Mouse (Mus musculus) midbrain, embryonic 16.5 days (tissue): ENCODE results near the gene Mtus2. TPM values are rescaled to one million over a fixed set of nuclear protein-coding genes. Genes with fewer than 3 reads are reported as not detected.

ENCODE experiments used
- ATAC-seq: fragments of 200-750 bp; cut with Nextera tagmentation; 2 replicates; pipeline ENCODE4 v1.8.0; 2017; ENCODE audit warnings: moderate TSS enrichment
- H3K27ac ChIP-seq: fragments of 300-500 bp; sonication (generic); 2 replicates; pipeline ENCODE4 v1.5.1; 2014; ENCODE audit warnings: mild to moderate bottlenecking, low read length, mixed read lengths
- H3K27me3 ChIP-seq: fragments of 300-500 bp; sonication (generic); 2 replicates; pipeline ENCODE4 v1.6.1; 2014; ENCODE audit warnings: low read depth, low read length, mixed read lengths; ENCODE audit not compliant: control insufficient read depth, insufficient read depth
- H3K36me3 ChIP-seq: fragments of 300-500 bp; sonication (generic); 2 replicates; pipeline ENCODE4 v1.6.1; 2014; ENCODE audit warnings: mild to moderate bottlenecking, low read length, moderate library complexity, mixed read lengths; ENCODE audit not compliant: control insufficient read depth, insufficient read depth
- H3K4me1 ChIP-seq: fragments of 300-500 bp; sonication (generic); 2 replicates; pipeline ENCODE4 v1.6.1; 2014; ENCODE audit warnings: mild to moderate bottlenecking, low read length, mixed read lengths; ENCODE audit not compliant: control insufficient read depth, insufficient read depth
- H3K4me2 ChIP-seq: fragments of 300-500 bp; sonication (generic); 2 replicates; pipeline ENCODE4 v1.6.1; 2014; ENCODE audit warnings: mild to moderate bottlenecking, low read length, mixed read lengths
- H3K4me3 ChIP-seq: fragments of 300-500 bp; sonication (generic); 2 replicates; pipeline ENCODE4 v1.5.1; 2014; ENCODE audit warnings: low read depth, mild to moderate bottlenecking, low read length, moderate library complexity, mixed read lengths
- H3K9ac ChIP-seq: fragments of 300-500 bp; sonication (generic); 2 replicates; pipeline ENCODE4 v1.6.1; 2014; ENCODE audit warnings: low read depth, low read length, mixed read lengths
- H3K9me3 ChIP-seq: fragments of 300-500 bp; sonication (generic); replicated peaks from 2 replicates; pipeline ENCODE4 v1.6.1; 2014; ENCODE audit warnings: mild to moderate bottlenecking, low read length, mixed read lengths; ENCODE audit not compliant: control insufficient read depth, poor library complexity, severe bottlenecking
- WGBS: fragments of 180-500 bp; shearing (Covaris S2); extraction: QIAGEN DNeasy Blood & Tissue Kit; methylation state at CpG from one replicate; pipeline ENCODE4 v1.1.7; 2014; 5-methylcytosine and 5-hydroxymethylcytosine counted together
- polyA plus RNA-seq: library from polyadenylated mRNA; unstranded; fragments of >200 nt; fragmentation: Nextera tagmentation; extraction: Ambion mirVana; gene quantifications from 2 replicates; pipeline ENCODE4 v1.2.1, GENCODE M21; 2015

The Mtus2 gene
- polyA plus RNA-seq, 1 experiment from 2014 or later, result 42.1 TPM

DNA sequence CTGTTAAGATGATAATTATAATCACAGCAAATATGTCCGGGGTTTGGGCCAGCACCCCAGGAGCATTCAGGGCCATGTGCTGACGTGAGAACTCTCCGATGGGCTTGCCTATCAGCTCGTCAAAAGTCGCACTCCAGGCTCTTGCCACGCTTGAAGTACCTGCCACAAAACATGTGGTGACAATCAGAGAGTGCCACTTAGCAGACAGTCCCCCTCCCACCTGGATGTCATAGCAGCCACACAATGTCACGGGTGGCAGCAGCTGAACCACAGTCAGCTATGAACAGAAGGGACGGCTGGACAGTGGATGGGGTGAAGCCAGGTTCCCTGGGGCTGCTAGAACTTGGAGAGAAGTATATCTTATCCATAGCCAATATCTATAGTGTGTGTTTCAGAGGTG is 391.0 kb downstream of the Mtus2 start:
- WGBS, result 66% methylated on average over 8 of the region's 8 CpGs
- Histone ChIP-seq H3K4me3 (no peak overlapping the region), H3K4me2 (no peak overlapping the region), H3K4me1 (no peaks in the 10 kb centered on the region), H3K27ac (no peak overlapping the region), H3K9me3 (no peaks in the 10 kb centered on the region), H3K9ac (no peak overlapping the region), H3K36me3 (no peaks in the 10 kb centered on the region), H3K27me3 (no peaks in the 10 kb centered on the region)
- ATAC-seq, result no peak

GRCm38 (mm10) chr5:148349327-148350011 is 392.3 kb downstream of the Mtus2 start:
- no peak overlapping the region for H3K27ac ChIP-seq
- no peaks in the 10 kb centered on the region for H3K4me1 ChIP-seq
- ATAC-seq, result no peak
- H3K4me2 ChIP-seq, result no peak overlapping the region
- 79% methylated on average over 15 of the region's 15 CpGs for WGBS
- no peak overlapping the region for H3K9ac ChIP-seq
- H3K9me3 ChIP-seq, result no peaks in the 10 kb centered on the region
- no peaks in the 10 kb centered on the region for H3K36me3 ChIP-seq
- H3K27me3 ChIP-seq, result no peaks in the 10 kb centered on the region
- H3K4me3 ChIP-seq, result no peak overlapping the region

DNA sequence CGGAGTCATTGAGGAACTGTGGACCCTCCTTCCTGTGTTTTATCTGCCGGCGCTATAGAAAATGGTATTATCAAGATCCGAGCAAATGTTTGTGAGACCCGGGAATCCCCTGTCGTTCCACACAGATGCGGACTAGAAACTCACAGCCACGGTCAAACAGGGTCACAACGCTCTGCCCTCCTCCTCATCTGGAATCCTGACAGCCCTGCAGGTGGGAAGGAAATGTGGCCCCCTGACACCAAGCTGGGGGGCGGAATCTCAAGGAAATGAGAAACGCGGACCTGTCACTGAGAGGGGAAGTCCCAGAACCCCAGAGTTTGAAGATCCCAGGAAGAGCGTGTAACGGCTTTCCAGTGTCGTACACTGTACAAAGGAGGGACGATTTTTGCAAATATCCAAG is 396.3 kb downstream of the Mtus2 start:
- ATAC-seq, result no peak

GRCm38 (mm10) chr5:148354536-148354935 is 397.4 kb downstream of the Mtus2 start:
- Histone ChIP-seq H3K27ac (no peak overlapping the region), H3K4me3 (no peak overlapping the region), H3K4me1 (no peaks in the 10 kb centered on the region), H3K27me3 (no peaks in the 10 kb centered on the region), H3K4me2 (no peak overlapping the region), H3K9ac (no peak overlapping the region), H3K36me3 (no peaks in the 10 kb centered on the region), H3K9me3 (no peaks in the 10 kb centered on the region)
- no peak for ATAC-seq
- 78% methylated on average over 8 of the region's 8 CpGs for WGBS

More for the DNA sequence above, 396.3 kb downstream of the Mtus2 start:
- no peaks in the 10 kb centered on the region for H3K27me3 ChIP-seq
- no peaks in the 10 kb centered on the region for H3K9me3 ChIP-seq
- H3K36me3 ChIP-seq, result no peaks in the 10 kb centered on the region
- H3K4me2 ChIP-seq, result no peak overlapping the region
- no peaks in the 10 kb centered on the region for H3K4me1 ChIP-seq
- WGBS, result 83% methylated on average over 16 of the region's 16 CpGs
- no peak overlapping the region for H3K9ac ChIP-seq
- H3K27ac ChIP-seq, result no peak overlapping the region
- H3K4me3 ChIP-seq, result no peak overlapping the region

DNA sequence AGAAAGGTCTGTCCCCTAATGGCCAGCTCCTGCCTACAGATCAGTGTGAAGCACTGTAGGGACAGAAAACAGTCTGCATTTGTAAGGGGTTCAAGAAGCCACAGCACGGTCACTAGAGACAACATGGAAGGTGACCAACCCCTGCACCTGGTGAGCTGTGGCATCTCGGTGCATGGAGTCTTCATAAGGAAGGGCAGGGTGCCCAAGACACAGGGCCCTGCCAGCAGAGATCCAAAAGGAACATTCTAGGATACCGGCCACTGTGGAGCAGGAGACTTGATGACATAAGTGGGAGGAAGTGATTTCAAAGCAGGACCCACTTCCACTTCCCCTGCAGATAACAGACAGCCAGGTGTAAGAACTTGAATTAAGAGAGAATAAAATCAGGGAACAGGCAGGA is 398.7 kb downstream of the Mtus2 start:
- Histone ChIP-seq H3K27me3 (no peaks in the 10 kb centered on the region), H3K4me2 (no peak overlapping the region), H3K9me3 (no peaks in the 10 kb centered on the region), H3K27ac (no peak overlapping the region), H3K9ac (no peak overlapping the region), H3K4me3 (no peak overlapping the region), H3K36me3 (no peaks in the 10 kb centered on the region), H3K4me1 (no peaks in the 10 kb centered on the region)
- 94% methylated on average over 3 of the region's 3 CpGs for WGBS
- ATAC-seq, result no peak

GRCm38 (mm10) chr5:148357168-148357567 is 400.0 kb downstream of the Mtus2 start:
- no peaks in the 10 kb centered on the region for H3K9me3 ChIP-seq
- H3K4me3 ChIP-seq, result no peak overlapping the region
- H3K27ac ChIP-seq, result no peak overlapping the region
- no peak overlapping the region for H3K4me2 ChIP-seq
- no peaks in the 10 kb centered on the region for H3K4me1 ChIP-seq
- 96% methylated on average over 6 of the region's 6 CpGs for WGBS
- no peaks in the 10 kb centered on the region for H3K36me3 ChIP-seq
- ATAC-seq, result no peak
- H3K27me3 ChIP-seq, result no peaks in the 10 kb centered on the region
- H3K9ac ChIP-seq, result no peak overlapping the region

DNA sequence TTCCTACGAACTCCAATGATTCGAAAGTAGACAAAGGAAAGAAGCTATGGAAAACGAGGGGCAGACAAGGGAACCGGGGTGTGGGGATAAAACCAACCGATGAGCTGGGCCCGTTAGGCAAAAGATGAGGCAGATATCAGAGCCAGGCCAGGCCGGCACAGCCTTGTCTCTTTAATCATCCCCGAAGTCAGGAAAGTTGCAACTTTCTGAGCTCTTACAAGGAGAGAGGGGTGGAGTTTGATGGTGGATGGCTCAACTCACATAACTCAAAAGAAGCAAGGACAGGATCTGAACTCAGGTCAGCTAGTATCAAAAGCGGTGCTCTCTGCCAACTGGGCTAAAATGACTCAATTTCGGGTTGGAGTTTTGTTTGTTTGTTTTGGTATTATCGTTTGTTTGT is 402.0 kb downstream of the Mtus2 start:
- H3K27me3 ChIP-seq, result no peaks in the 10 kb centered on the region
- ATAC-seq, result no peak
- no peak overlapping the region for H3K9ac ChIP-seq

DNA sequence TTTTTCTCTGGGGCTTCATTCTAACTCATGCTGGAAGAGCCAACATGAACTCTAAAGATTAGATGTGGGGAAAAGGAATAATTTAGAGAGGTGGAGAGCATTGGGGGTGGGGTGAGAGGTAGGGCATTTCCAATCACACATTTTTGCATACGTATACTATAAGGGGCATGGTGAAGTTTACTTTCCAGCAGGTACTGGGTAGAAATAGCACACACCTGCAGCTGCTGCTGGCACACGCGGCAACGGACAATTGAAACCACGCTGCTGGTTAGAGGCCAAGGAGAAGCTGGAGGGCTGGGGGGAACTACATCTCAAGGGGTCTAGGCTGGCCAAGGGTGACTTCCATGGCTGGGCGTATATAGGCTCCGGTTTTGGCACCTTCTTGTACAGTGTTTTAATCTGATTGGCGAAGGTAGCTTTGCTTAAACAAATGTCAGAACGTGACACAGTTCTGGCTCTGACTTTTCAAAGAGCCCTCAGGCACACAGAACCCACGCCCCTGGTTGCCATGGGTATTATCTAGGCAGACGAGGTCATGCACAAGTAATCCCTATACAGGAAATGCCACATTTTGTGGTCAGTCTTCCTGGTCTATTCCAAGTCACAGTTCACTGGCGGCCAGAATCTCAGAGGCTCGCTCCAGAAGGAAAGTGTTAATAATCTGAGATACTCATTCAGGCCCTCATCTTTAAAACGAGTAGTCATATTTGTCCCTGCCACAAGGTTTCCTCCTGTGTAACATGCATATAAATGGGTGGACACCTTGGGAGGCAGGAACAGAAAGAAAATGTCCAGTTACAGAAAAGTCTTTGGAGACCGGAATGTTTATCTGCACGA is 404.0 kb downstream of the Mtus2 start:
- no peak overlapping the region for H3K9ac ChIP-seq
- H3K4me3 ChIP-seq, result no peak overlapping the region
- no peaks in the 10 kb centered on the region for H3K9me3 ChIP-seq
- 69% methylated on average over 16 of the region's 16 CpGs for WGBS
- no peak for ATAC-seq
- no peak overlapping the region for H3K4me2 ChIP-seq
- H3K27ac ChIP-seq, result no peak overlapping the region
- no peaks in the 10 kb centered on the region; the same call in 1 of the 2 replicates for H3K36me3 ChIP-seq
- H3K27me3 ChIP-seq, result no peaks in the 10 kb centered on the region
- no peaks in the 10 kb centered on the region for H3K4me1 ChIP-seq

More for the DNA sequence above, 402.0 kb downstream of the Mtus2 start:
- WGBS, result 95% methylated on average over 11 of the region's 11 CpGs
- H3K4me3 ChIP-seq, result no peak overlapping the region
- H3K27ac ChIP-seq, result no peak overlapping the region
- no peaks in the 10 kb centered on the region for H3K4me1 ChIP-seq
- no peak overlapping the region for H3K4me2 ChIP-seq
- H3K36me3 ChIP-seq, result no peaks in the 10 kb centered on the region
- no peaks in the 10 kb centered on the region for H3K9me3 ChIP-seq

GRCm38 (mm10) chr5:148361759-148362010 is 404.6 kb downstream of the Mtus2 start:
- ATAC-seq, result no peak
- Histone ChIP-seq H3K9ac (no peak overlapping the region), H3K27ac (no peak overlapping the region), H3K9me3 (no peaks in the 10 kb centered on the region), H3K27me3 (no peaks in the 10 kb centered on the region), H3K4me1 (no peaks in the 10 kb centered on the region), H3K4me3 (no peak overlapping the region), H3K4me2 (no peak overlapping the region), H3K36me3 (no peaks in the 10 kb centered on the region; the same call in 1 of the 2 replicates)
- WGBS, result 72% methylated on average over 3 of the region's 3 CpGs
